Mouse (Mus musculus) cortical plate, adult 2 months (tissue): ENCODE measurements at regions not wholly inside any gene's neighbourhood (a gene's known extent, or its start where the extent isn't known, plus 50 kb on each side); places are given as distances from the start of the nearest gene placed in this dataset.

Experiments used
- CTCF ChIP-seq: fragments of 200-500 bp; IDR thresholded peaks from 2 replicates; pipeline ENCODE4 v1.5.1; 2011; ENCODE audit warnings: mild to moderate bottlenecking, control low read depth, low read length; ENCODE audit not compliant: insufficient read depth; ENCODE audit errors: extremely low read depth
- POLR2A ChIP-seq: fragments of 200-500 bp; IDR thresholded peaks from 2 replicates; pipeline ENCODE4 v1.6.1; 2011; ENCODE audit warnings: mild to moderate bottlenecking, low read length, control low read depth; ENCODE audit not compliant: insufficient read depth; ENCODE audit errors: extremely low read depth

DNA sequence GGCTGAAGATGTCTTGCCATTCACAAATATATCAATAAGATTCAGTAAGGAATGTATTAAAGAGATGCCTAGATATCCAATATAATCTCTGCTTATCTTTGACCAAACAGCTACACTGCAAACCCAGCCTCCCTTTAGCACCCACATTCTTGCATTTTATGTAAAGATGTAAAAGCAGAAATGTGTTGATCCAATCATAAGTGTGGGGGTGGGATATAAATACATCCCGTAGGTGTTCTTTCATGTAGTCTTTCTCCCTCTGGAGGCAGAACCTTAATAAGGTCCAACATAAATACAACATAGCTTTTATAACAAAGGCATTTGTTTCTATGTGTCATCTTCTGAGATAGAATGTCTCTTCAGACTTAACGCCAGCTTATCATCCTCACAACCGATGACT is 637.1 kb upstream of the Flrt2 start:
- TF ChIP-seq CTCF: no peak
- TF ChIP-seq POLR2A: no peak
